Mouse (Mus musculus) liver, postnatal 0 days (tissue): Measurements from ENCODE around the gene Rab43. TPM values are rescaled to one million over a fixed set of nuclear protein-coding genes. Genes with fewer than 3 reads are reported as not detected.

Source experiments
- ATAC-seq: fragments of 200-750 bp; cut with Nextera tagmentation; 2 replicates; pipeline ENCODE4 v1.8.0; 2017; ENCODE audit warnings: mild to moderate bottlenecking, moderate library complexity
- DNase-seq: peaks from one replicate; pipeline ENCODE4 v3.0.0-alpha.2; 2016
- H3K27ac ChIP-seq: fragments of 300-500 bp; sonication (generic); 2 replicates; pipeline ENCODE4 v1.5.1; 2014; ENCODE audit warnings: antibody characterized with exemption, moderate library complexity, mild to moderate bottlenecking, low read depth
- H3K27me3 ChIP-seq: fragments of 300-500 bp; sonication (generic); 2 replicates; pipeline ENCODE4 v1.6.1; 2014; ENCODE audit warnings: low read length, control low read depth, mixed read lengths; ENCODE audit not compliant: insufficient read depth
- H3K36me3 ChIP-seq: fragments of 300-500 bp; sonication (generic); replicated peaks from 2 replicates; pipeline ENCODE4 v1.6.1; 2014; ENCODE audit warnings: mild to moderate bottlenecking, control low read depth, low read length, moderate library complexity, mixed read lengths; ENCODE audit not compliant: insufficient read depth
- H3K4me1 ChIP-seq: fragments of 300-500 bp; sonication (generic); 2 replicates; pipeline ENCODE4 v1.6.1; 2014; ENCODE audit warnings: antibody characterized with exemption, mild to moderate bottlenecking, control low read depth; ENCODE audit not compliant: insufficient read depth
- H3K4me2 ChIP-seq: fragments of 300-500 bp; sonication (generic); 2 replicates; pipeline ENCODE4 v1.6.1; 2014; ENCODE audit warnings: low read depth, mild to moderate bottlenecking, low read length, moderate library complexity, mixed read lengths
- H3K4me3 ChIP-seq: fragments of 300-500 bp; sonication (generic); 2 replicates; pipeline ENCODE4 v1.5.1; 2014; ENCODE audit warnings: low read depth, low read length
- H3K9ac ChIP-seq: fragments of 300-500 bp; sonication (generic); replicated peaks from 2 replicates; pipeline ENCODE4 v1.6.1; 2014; ENCODE audit warnings: mild to moderate bottlenecking, moderate library complexity
- H3K9me3 ChIP-seq: fragments of 300-500 bp; sonication (generic); 2 replicates; pipeline ENCODE4 v1.6.1; 2016; ENCODE audit warnings: mild to moderate bottlenecking, control low read depth, low read length, mixed read lengths
- CTCF ChIP-seq: sonication (generic); IDR thresholded peaks from 2 replicates; pipeline ENCODE4 v1.5.1; 2016; ENCODE audit warnings: antibody characterized with exemption, low read depth
- EP300 ChIP-seq: IDR thresholded peaks from 2 replicates; pipeline ENCODE4 v1.6.1; 2016; ENCODE audit warnings: antibody characterized with exemption, low read depth, mild to moderate bottlenecking
- WGBS: fragments of 180-500 bp; shearing (Covaris S2); extraction: QIAGEN DNeasy Blood & Tissue Kit; methylation state at CpG from one replicate; pipeline ENCODE4 v1.1.7; 2014; ENCODE audit not compliant: insufficient replicate concordance; 5-methylcytosine and 5-hydroxymethylcytosine counted together
- polyA plus RNA-seq: library from polyadenylated mRNA; unstranded; fragments of >200 nt; fragmentation: Nextera tagmentation; extraction: Ambion mirVana; gene quantifications from 2 replicates; pipeline ENCODE4 v1.2.1, GENCODE M21; 2015

The Rab43 gene
- polyA plus RNA-seq, 1 experiment from 2014 or later, result 44.4 TPM

DNA sequence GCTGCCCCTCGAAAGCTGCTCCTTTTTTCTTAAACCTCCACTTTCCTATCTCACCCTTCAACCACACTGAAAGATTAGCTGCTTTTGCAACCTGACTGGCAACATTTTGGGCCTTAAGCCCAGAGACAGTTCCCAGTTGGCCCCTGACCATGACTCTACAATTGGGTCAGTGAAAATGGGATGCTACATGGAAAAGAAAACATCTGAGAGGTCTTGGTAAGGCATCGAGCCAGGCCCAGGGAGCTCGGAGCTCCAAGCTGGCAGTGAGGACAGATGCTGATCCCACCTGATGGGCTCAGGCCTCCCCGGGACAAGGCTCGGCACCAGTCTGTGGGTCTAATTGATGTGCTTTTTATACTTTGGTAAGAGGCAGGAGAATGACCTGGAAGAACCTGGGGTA, 20.1 kb downstream of the Rab43 start:
- TF ChIP-seq CTCF (no peak), EP300 (no peak)
- no peak for ATAC-seq
- Histone ChIP-seq H3K36me3 (peaks cover 48% of the 10 kb centered on the region), H3K9me3 (no peaks in the 10 kb centered on the region), H3K4me2 (no peak overlapping the region), H3K27ac (peak overlapping the region; percentile 77), H3K4me3 (no peak overlapping the region), H3K27me3 (no peaks in the 10 kb centered on the region), H3K9ac (no peak overlapping the region), H3K4me1 (peaks cover 63% of the 10 kb centered on the region)
- DNase-seq, result no peak
- 87% methylated on average over 5 of the region's 5 CpGs for WGBS

DNA sequence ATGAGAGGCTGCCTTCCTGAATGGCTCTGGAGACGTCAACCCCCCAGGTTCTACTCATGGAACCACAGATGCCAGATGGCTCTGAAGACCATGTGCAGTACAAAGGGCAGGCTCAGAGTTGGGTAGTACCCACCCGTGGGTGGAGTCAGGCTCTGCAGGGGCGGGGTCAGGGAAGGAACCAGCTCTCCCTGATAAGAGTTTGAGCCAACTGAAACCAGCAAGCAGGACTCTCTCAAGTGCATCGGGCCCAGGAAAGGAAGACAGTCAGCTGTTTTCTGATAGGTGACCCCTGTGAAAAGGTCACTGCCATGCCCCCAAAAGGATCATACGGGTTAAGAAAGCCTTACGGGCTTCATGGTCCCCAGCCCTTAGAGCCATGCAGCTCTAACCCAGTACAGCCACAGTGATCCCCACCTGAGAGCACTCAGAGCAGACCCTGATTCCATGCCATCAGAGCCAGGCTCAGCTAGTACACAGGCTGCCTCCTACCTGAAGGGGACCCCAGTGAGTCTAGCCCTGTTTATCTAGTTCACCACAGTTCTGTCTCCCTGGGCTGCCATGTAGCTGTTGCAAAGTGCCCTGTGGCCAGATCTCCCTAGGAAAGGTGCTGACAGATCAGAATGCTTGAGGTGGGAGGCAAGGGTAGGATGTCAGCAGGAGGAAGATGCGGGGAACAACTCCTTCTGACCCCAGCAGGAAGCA, 21.0 kb downstream of the Rab43 start:
- DNase-seq, result peak; percentile 91

DNA sequence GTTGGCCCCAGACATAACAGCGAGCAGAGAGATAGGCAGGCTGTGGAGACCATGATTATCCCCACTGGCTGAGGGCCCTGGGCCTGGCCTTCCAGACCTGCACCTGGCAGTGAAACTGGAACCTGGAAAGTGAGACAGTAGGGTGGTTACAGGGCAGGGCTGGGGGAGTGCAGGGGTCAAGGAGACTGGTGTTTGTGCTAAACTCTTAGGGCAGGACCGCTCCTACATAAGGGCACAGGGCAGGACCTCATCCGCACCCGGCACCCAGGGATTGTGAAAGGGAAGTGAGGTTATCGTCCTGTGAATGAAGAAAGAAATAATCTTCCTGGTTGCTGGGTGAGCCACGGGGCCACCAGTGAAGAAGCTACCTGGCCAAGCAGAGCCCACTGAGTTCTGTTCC, 22.2 kb downstream of the Rab43 start:
- Histone ChIP-seq H3K27ac (peak overlapping the region; percentile 92), H3K9ac (peak overlapping the region; percentile 60), H3K27me3 (no peaks in the 10 kb centered on the region), H3K4me2 (peak overlapping the region; percentile 52), H3K36me3 (peaks cover 44% of the 10 kb centered on the region), H3K9me3 (no peaks in the 10 kb centered on the region), H3K4me3 (no peak overlapping the region), H3K4me1 (peaks cover 49% of the 10 kb centered on the region)
- DNase-seq (peak; percentile 25), ATAC-seq (no peak)
- TF ChIP-seq CTCF (no peak), EP300 (no peak)
- 64% methylated on average over 6 of the region's 6 CpGs for WGBS

More for the DNA sequence above, 21.0 kb downstream of the Rab43 start:
- no peaks in the 10 kb centered on the region for H3K27me3 ChIP-seq
- WGBS, result 39% methylated on average over 7 of the region's 7 CpGs
- H3K36me3 ChIP-seq, result peaks cover 48% of the 10 kb centered on the region
- H3K9me3 ChIP-seq, result no peaks in the 10 kb centered on the region
- ATAC-seq, result peak; percentile 88
- H3K9ac ChIP-seq, result peak overlapping the region; percentile 31; the same call in 1 of the 2 replicates
- TF ChIP-seq CTCF (peak; percentile 44), EP300 (peak; percentile 62; the same call in 1 of the 2 replicates)
- H3K4me3 ChIP-seq, result no peak overlapping the region
- peaks cover 54% of the 10 kb centered on the region for H3K4me1 ChIP-seq
- H3K27ac ChIP-seq, result peak overlapping the region; percentile 92
- H3K4me2 ChIP-seq, result peak overlapping the region; percentile 29

DNA sequence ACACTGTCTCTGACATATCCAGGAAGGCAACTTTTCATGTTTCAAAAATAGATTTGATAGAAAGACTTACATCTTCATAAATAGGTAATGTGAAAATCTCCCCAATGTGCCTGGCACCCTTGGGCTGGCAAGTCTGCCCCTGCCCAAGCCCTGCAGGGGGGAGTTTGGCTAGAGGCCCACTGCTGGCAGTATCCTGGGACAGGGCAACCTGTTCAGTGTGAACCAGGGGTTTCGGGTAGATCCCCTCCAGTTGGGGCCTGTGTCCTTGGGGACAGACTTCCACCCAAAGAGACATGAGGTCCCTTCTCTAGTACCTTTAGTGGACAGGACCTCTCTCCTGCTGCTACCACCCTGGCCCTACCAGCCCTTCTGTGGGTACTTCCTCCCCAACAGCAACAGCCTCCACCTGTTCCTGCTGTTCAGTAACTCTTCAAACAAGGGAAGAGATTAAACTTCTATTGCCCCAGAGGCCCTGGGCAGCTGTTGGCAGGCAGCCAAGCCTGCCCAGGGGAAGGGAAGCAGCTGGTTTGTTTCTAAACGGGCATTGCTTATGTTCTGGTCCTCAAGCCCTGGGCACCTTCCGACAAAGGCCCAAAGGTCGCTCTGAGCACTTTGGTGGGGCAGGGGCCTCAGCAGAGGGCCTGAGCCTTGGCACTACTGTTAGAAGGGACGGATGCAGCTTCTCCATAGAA, 22.9 kb downstream of the Rab43 start:
- Histone ChIP-seq H3K36me3 (peaks cover 37% of the 10 kb centered on the region), H3K9me3 (no peaks in the 10 kb centered on the region), H3K4me3 (no peak overlapping the region), H3K4me2 (peak overlapping the region; percentile 52), H3K4me1 (peaks cover 49% of the 10 kb centered on the region), H3K27me3 (no peaks in the 10 kb centered on the region), H3K9ac (peak overlapping the region; percentile 60), H3K27ac (peak overlapping the region; percentile 92)
- 30% methylated on average over 5 of the region's 5 CpGs for WGBS
- ATAC-seq (peak; percentile 32), DNase-seq (peak; percentile 80)
- no peak for TF ChIP-seq EP300
- no peak for TF ChIP-seq CTCF

DNA sequence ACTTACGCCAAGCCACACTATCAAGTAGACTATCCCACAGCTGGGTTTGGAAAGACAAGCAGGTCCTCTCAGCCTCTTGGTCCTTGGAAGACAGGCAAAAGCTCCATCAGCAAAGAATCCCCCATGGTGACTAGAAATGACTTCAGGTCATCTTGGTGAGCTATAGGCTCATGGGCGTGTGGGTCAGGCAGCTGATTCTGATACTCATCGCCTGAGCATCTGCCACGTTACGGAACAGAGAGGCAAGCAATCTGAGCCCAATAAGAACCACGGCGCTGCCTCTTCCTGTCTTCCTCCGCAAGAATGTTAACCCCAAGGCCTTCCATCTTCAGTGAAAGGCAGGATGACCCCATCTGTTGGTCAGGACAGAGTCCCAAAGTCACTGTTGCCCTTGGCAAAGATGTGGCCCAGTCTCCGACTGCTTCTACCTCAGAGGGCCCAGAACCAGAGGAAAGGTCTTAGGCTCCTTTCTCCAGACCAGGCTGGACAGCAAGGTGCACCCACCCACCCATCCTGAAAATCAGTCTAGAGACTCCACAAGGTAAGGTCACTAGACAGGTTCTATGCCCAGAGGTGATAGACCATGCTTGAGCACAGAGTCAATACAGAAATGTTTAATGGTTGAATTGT, 23.6 kb downstream of the Rab43 start:
- H3K36me3 ChIP-seq, result peaks cover 30% of the 10 kb centered on the region
- no peak overlapping the region for H3K4me3 ChIP-seq
- H3K4me1 ChIP-seq, result peaks cover 49% of the 10 kb centered on the region
- 89% methylated on average over 9 of the region's 9 CpGs for WGBS
- H3K27ac ChIP-seq, result peak overlapping the region; percentile 92
- H3K9ac ChIP-seq, result no peak overlapping the region
- H3K4me2 ChIP-seq, result no peak overlapping the region
- no peaks in the 10 kb centered on the region for H3K9me3 ChIP-seq
- DNase-seq, result no peak
- no peak for ATAC-seq
- H3K27me3 ChIP-seq, result no peaks in the 10 kb centered on the region
- TF ChIP-seq EP300, result no peak
- no peak for TF ChIP-seq CTCF

DNA sequence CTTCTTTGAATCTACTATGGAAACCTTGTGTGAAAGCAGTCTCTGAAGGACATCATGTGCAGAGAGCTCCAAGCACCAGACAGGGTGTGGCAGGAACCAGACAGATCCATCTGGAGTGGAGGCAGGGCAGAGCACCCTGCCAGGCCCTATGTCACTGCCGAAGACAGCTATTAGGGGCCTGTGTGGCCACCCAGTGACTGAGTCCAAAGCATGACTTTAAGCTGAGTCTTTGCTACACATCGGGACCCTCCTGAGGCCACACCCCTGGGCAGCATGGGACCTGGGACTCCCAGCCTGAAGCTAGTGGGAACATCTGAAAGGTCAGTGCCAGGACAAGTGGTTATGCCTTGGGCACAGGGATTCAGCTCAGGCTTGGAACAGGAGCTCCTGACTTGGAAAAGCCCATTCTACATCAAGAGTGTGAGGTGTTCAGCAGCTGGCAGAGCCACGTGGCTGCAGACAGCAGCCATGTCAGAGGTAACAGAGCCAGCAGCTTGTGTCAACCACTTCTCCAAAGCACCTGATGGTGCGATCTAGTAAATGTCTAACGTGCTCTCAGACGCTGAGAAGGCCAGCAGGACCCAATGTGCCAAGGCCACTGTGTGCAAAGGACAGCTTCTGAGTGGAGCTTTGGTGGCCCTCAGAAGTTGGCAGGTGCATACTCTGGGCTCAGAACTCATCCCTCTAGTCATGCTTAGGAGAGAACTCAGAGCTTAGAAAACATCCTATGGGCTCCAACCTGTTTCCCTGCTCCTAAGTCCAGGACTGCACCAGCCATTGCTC, 24.7 kb downstream of the Rab43 start:
- no peaks in the 10 kb centered on the region for H3K9me3 ChIP-seq
- no peak overlapping the region for H3K4me2 ChIP-seq
- WGBS, result 73% methylated on average over 6 of the region's 6 CpGs
- no peak for ATAC-seq
- H3K9ac ChIP-seq, result no peak overlapping the region
- peak; percentile 21 for DNase-seq
- no peak overlapping the region for H3K4me3 ChIP-seq
- H3K27ac ChIP-seq, result no peak overlapping the region
- no peak for TF ChIP-seq EP300
- no peak for TF ChIP-seq CTCF
- peaks cover 20% of the 10 kb centered on the region for H3K36me3 ChIP-seq
- H3K4me1 ChIP-seq, result peaks cover 49% of the 10 kb centered on the region
- H3K27me3 ChIP-seq, result no peaks in the 10 kb centered on the region
